Mouse (Mus musculus) liver, adult 10 weeks (tissue): Measurements from ENCODE around the gene Brpf3. TPM values are rescaled to one million over a fixed set of nuclear protein-coding genes. Genes with fewer than 3 reads are reported as not detected.

Experiments
- polyA plus RNA-seq: library from polyadenylated mRNA; stranded (reverse); fragments of 350-450 nt; fragmentation: Illumina TruSeq; extraction: RNeasy Lipid Tissue Mini Kit (QIAGEN cat#74804); gene quantifications from one replicate; pipeline ENCODE4 v1.2.3, GENCODE M21; 2014; ENCODE audit warnings: low read depth, low replicate concordance

Brpf3 gene
- polyA plus RNA-seq = 11.5 TPM

GRCm38 (mm10) chr17:28800671-28801412 is at the start of gene Brpf3:
Gene Brpf3, plus strand, starts transcription at chr17:28801090.

DNA sequence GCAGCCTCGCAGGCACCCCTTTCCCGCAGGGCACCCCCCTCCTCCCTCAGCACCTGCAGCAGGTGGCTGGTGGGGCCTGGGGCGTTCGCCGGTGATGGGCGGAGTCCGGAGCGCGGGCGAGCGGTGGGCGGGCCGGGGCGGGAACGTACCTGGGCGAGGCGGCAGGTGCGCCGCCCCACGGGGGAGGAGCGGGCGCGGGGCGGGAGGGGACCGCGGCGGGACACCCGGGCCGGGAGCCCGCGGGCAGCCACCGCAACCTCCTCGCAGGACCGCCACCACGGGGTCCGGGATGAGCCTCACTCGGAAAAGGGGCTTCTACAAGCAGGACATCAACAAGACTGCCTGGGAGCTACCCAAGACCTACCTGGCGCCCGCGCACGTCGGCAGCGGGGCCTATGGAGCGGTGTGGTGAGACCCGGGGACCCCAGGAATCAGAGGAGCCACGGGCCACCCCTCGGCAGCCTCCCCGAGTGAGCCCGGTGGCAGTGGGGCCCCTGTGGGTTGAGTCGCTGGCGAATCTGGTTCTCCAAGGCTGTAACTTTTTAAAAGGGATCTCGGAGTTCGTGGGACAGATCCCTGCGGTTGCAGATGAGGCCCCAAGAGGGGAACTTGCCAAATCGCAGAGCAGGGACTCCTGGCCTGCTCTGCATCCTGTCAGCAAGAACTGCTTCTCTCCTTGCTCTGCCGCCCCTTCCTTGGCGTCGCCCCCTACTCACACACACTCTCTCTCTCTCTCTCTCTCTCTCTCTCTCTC is 31.6 kb upstream of the Brpf3 start, which contains the start of gene Mapk13:
TSS of gene Mapk13 (plus strand) at position 177 of the 754 bp plus-strand sequence.

DNA sequence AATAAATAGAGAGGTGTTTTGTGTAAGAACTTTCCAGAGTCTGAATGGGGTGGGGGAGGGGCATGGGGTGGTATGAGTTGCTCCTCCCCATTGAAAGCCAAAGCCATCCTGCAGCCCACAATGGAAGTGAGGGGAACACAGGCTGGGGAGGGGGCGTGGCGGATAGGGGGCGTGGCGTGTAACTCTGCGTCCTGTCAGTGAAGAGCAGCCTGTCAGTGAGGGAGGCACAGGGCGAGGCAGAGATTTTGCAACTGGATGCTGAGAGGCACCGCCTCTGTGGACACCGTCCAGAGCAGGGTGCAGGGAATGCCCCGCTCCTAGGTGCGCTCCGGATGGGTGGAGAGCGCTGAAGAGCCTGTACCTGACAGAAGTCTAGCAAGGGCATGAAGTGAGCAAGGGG is 57.3 kb downstream of the Brpf3 start, which contains the start of gene Pnpla1:
TSS of gene Pnpla1 (plus strand) at position 207 of the 400 bp plus-strand sequence.

Other genes starting within 250 kb of the Brpf3 start
- not detected for gene Clps, start 240.3 kb upstream of the Brpf3 start, polyA plus RNA-seq
- gene Lhfpl5, start 225.4 kb upstream of the Brpf3 start, polyA plus RNA-seq = not detected
- gene Srpk1, start 178.4 kb upstream of the Brpf3 start, polyA plus RNA-seq = 28.0 TPM
- gene Slc26a8, start 110.9 kb upstream of the Brpf3 start, polyA plus RNA-seq = not detected
- gene Mapk14, start 109.8 kb upstream of the Brpf3 start, polyA plus RNA-seq = 44.8 TPM
- gene AC170998.1, start 75.0 kb upstream of the Brpf3 start, polyA plus RNA-seq = not detected
- gene Mapk13, start 31.8 kb upstream of the Brpf3 start, polyA plus RNA-seq = not detected
- gene Pnpla1, start 57.3 kb downstream of the Brpf3 start, polyA plus RNA-seq = not detected
- gene 4930539E08Rik, start 114.2 kb downstream of the Brpf3 start, polyA plus RNA-seq = not detected
- not detected for gene Pxt1, start 142.8 kb downstream of the Brpf3 start, polyA plus RNA-seq
- 23.5 TPM for gene Kctd20, start 150.9 kb downstream of the Brpf3 start, polyA plus RNA-seq
- gene Stk38, start 206.9 kb downstream of the Brpf3 start, polyA plus RNA-seq = 52.3 TPM
- 115 TPM for gene Srsf3, start 231.5 kb downstream of the Brpf3 start, polyA plus RNA-seq